Mouse (Mus musculus): ENCODE measurements around the gene Rpusd3.
A peak's percentile ranks its signal among the peaks of the same experiment; 100 is the strongest.

The Rpusd3 gene

DNA sequence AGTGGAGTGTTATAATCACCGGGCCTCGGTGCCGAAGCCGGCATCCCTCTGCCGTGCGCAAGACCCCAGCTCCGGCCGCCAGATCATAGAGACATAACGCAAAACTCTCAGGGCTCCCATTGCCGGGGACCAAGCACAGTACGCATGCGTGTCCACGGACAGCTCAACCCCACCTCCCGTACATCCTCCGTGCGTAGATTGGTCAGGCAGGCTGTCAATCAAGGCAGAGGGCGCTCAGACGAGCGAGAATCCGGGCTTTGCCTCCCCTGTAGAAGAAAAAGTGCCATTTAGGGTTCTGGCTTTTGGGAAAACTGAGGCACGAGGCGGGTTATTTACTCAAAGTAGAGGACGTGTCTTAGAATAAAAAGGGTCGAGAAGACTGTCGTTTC lies at the start of gene Rpusd3:
Gene Rpusd3 (minus strand): TSS at position 142 of the 389 bp plus-strand sequence.
- DNase-seq (ENCODE audit: low spot score in 2 of 2): peak; percentile 97

GRCm38 (mm10) chr6:113468512-113468911 lies 49.4 kb upstream of the Rpusd3 start:
- no peak for DNase-seq (ENCODE audit: low spot score in 2 of 2)

GRCm38 (mm10) chr6:113465602-113466001 lies 46.5 kb upstream of the Rpusd3 start:
- no peak for DNase-seq (ENCODE audit: low spot score in 2 of 2)

DNA sequence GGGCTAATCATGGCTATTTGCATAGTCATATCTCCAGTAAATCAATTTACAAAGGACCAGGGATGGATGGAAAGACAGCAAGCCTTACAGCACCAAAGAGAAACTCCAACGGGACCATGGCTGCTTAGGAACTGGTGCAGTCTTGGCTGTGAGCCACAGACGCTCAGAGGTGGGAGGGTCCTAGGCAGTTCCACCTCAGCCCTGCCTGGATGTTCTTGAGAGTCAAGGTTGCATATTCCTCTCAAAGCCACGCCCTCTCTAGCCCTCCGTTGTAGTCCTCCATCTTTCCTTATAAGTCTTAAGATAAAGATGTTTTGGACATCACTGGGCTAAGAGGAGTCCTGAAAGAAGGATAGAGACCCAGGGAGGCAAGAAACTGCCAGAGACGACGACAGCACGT lies 44.9 kb upstream of the Rpusd3 start:
- DNase-seq (ENCODE audit: low spot score in 2 of 2): no peak

DNA sequence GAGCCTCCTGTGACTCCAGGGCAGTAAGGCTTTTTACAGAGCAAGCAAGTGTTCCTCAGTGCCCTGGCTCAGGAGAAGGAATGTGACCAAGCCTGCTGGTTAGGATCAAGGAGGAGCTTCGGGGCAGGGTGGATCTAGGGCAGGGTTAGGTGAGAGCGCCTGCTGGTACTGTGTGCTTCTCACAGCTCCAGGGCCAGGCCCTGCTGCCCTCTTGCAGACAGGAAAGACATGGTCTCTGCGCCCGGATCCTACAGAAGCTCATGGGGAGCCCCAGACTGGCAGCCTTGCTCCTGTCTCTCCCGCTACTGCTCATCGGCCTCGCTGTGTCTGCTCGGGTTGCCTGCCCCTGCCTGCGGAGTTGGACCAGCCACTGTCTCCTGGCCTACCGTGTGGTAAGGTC lies 39.5 kb upstream of the Rpusd3 start:
- peak; percentile 75 to 77 for DNase-seq (ENCODE audit: low spot score in 2 of 2)

- DNase-seq (ENCODE audit: low spot score in 2 of 2): no peak
These were observed 38.9 kb upstream of the Rpusd3 start, which contains the start of gene Il17re for GRCm38 (mm10) chr6:113457952-113458534. Gene Il17re, plus strand, starts transcription at chr6:113458484.

- no peak for DNase-seq (ENCODE audit: low spot score in 2 of 2)
These were observed 35.9 kb upstream of the Rpusd3 start for GRCm38 (mm10) chr6:113455007-113455406.

GRCm38 (mm10) chr6:113451839-113452238 lies 32.7 kb upstream of the Rpusd3 start:
- DNase-seq (ENCODE audit: low spot score in 2 of 2): no peak

DNA sequence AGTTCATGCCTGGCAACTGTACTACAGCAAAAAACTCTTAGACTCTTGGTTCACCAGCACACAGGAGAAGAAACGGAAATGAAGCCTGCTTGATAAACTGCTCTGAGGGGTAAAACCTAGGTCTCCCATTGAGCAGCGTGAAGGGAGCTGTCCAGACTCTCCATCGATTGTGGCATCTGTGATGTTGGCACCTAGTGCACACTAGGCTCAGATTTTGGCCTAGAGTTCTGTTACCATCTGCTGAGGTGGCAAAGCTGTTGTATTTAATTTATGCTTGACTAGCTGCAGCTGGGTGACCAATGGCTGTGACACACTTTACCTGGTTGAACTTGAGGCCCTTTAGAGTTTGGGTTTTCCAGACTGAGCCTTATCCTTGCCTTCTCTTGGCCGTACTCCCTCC lies 28.5 kb upstream of the Rpusd3 start:
- DNase-seq (ENCODE audit: low spot score in 2 of 2): no peak

- no peak for DNase-seq (ENCODE audit: low spot score in 2 of 2)
These were observed 25.2 kb upstream of the Rpusd3 start for GRCm38 (mm10) chr6:113444207-113444965.

GRCm38 (mm10) chr6:113443091-113443490 lies 24.0 kb upstream of the Rpusd3 start:
- DNase-seq (ENCODE audit: low spot score in 2 of 2): no peak

GRCm38 (mm10) chr6:113442442-113443090 lies 23.4 kb upstream of the Rpusd3 start, which contains the start of gene Jagn1:
Gene Jagn1, plus strand, starts transcription at chr6:113442569.
- peak; percentile 85 to 92 for DNase-seq (ENCODE audit: low spot score in 2 of 2)

DNA sequence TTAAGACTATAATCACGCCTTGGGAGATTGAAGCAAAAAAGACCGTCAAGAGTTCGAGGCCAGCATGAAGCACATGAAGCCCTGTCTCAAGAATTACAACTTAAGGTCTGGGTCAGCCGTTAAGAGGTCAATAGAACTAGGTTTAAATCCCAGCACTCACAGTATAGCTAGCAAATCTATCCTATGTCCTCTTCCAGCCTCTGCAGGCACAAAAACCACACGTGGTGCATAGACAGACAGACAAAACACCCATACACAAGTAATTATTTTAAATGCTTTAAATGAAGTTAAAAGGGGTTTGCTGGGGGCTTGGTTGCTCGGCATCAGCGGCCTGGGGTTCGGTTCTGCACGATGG lies 22.9 kb upstream of the Rpusd3 start:
- DNase-seq (ENCODE audit: low spot score in 2 of 2): no peak

GRCm38 (mm10) chr6:113441147-113441680 lies 22.1 kb upstream of the Rpusd3 start:
- DNase-seq (ENCODE audit: low spot score in 2 of 2): peak; percentile 69 to 76

DNA sequence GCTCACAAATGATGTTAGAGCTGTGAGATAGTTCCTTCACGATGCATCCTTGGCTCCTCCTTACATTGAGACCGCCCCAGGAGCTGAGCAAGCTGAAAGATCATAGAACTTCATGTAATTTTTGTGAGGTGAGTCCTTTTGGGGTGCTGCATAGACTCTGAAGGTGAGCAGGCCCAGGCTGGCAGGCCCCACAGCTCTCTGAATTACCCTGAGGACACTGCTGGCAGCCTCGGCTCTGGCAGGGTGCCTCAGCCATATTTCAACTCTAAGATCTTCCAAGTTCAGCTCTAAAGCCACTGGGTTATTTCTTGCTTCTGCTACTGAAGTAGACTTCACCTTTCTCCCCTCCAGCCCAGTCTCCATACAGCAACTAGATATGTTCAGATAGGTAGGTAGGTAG lies 21.5 kb upstream of the Rpusd3 start:
- peak in 1 of 2 experiments; percentile 34 for DNase-seq (ENCODE audit: low spot score in 2 of 2)

DNA sequence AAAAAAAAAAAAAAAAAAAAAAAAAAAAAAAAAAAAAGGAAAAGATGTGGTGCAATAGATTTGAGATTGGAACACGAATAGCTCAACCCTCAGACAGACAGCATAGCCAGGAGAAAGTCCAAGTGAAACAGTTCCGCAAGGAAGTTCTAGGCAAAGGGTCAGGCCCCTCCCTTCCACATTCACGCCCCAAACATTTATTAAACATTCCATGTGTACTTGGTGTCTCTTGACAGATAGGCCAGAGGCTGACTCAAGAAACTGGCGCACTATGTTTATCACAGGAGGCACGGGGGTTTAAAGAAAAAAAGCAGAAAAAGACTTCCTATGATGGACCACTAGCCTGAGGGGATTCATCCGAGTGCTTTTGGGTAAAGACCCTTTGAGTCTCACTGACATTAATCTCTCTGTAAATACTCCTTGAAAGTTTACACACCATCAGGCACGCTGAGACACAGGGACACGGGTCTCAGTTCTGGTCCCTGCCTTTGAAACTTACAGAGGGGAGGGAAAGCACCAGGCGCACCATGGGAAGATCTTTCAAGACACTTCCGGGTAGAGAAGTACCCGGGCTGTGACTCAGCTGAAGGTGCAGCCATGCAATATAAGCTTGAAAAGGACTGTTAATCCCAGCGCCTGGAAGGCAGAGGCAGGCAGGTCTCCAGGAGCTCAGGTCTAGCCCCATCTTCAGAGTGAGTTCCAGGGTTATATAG lies 19.7 kb upstream of the Rpusd3 start:
- peak in 1 of 2 experiments; percentile 46 for DNase-seq (ENCODE audit: low spot score in 2 of 2)

DNA sequence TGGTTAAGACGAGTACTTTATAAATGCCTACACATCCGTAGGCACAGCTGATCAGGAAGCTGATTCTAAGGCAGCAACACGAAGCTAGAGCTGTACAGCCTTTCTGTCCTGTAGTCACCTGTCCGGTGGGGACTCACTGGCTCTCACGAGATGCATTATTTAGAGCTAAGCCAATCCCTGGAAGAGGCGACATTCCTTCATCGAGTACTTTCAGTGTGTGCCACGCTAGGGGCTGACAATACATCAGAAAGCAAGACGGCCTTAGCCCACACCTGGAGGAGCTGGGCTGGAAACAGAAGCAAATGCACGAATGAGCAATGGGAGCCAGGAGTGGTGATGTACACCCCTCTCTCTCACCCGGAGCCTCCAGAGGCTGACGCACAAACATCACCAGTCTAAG lies 18.0 kb upstream of the Rpusd3 start:
- DNase-seq (ENCODE audit: low spot score in 2 of 2): no peak

DNA sequence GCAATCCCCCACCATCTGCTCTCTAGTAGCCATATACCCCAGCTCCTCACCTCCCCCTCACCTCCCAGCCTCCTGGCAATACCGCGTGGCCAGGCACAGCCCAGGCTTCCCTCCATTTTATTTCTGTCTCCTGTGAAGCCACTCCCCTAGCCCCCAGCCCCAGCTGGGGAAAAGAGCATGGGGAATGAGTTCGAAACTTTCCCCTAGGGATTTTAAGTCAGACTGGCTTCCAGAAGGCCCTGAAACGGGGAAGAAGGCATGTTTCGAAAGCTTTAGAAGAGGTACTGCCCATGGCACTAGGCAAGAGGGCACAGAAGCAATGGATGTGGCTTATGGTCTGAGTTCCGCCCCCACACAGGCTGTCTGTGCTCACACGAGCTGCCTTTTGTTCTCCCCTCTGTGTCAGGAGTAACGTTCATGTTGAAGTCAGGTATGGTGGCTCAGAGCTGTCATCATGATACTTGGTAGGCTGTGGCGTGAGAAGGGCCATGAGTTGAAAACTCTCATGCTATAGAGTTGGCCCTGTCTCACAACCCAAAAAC lies 16.6 kb upstream of the Rpusd3 start, which contains the start of gene Cidec:
Gene Cidec (minus strand): TSS at position 97 of the 542 bp plus-strand sequence.
- DNase-seq (ENCODE audit: low spot score in 2 of 2): peak in 1 of 2 experiments; percentile 44

DNA sequence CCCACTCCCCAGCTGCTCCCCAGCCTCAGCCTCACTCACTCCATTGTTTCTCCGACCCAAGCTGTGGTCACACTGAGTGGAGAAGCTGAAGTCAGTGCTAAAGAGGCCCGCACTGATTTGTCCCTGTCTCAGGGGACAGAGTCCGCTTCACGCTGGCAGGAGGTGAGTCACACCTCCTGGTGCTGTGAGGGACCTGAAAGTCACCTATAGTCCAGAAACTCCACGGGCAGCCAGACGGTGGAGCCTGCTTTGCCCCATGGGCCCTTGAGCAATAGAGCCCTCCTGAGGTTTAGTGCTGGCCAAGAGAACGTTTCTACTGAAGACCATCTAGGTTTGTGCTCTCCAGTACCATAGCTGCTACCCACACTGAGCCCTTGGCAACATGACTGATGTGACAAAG lies 15.6 kb upstream of the Rpusd3 start:
- DNase-seq (ENCODE audit: low spot score in 2 of 2): peak in 1 of 2 experiments; percentile 60

- DNase-seq (ENCODE audit: low spot score in 2 of 2): no peak
These were observed 14.5 kb upstream of the Rpusd3 start for GRCm38 (mm10) chr6:113433661-113434060.

DNA sequence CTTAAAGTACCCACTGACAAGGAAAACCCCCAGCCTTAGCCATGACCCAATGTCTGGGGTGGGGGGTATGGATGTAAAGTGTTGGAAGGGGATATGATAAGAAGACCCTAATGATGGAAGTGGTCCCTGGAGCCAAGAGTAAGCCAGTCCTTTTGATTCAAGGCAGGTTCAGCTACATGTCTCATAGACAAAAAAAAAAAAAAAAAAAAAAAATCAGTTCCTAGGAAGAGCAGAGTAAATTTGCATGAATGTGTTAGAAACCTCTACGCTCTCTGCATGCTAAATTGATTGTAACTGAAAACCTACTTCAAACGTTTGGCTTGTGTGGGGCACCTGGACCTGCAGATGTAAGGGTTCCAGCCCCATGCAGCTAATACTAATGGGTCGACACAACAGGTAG lies 12.7 kb upstream of the Rpusd3 start:
- no peak for DNase-seq (ENCODE audit: low spot score in 2 of 2)
